Mouse (Mus musculus) lung, embryonic 15.5 days (tissue): ENCODE data around the gene Kcnt2. TPM values are rescaled to one million over a fixed set of nuclear protein-coding genes. Genes with fewer than 3 reads are reported as not detected.

ENCODE experiments used
- ATAC-seq: fragments of 200-750 bp; cut with Nextera tagmentation; 2 replicates; pipeline ENCODE4 v1.8.0; 2017; ENCODE audit warnings: moderate number of reproducible peaks, borderline replicate concordance; ENCODE audit not compliant: low FRiP score, low TSS enrichment; ENCODE audit errors: extremely low read depth
- H3K27ac ChIP-seq: fragments of 300-500 bp; sonication (generic); 2 replicates; pipeline ENCODE4 v1.5.1; 2015; ENCODE audit warnings: moderate library complexity, mild to moderate bottlenecking, inconsistent platforms
- H3K27me3 ChIP-seq: fragments of 300-500 bp; sonication (generic); 2 replicates; pipeline ENCODE4 v1.6.1; 2015; ENCODE audit warnings: inconsistent platforms
- H3K36me3 ChIP-seq: fragments of 300-500 bp; sonication (generic); 2 replicates; pipeline ENCODE4 v1.6.1; 2015; ENCODE audit warnings: inconsistent platforms
- H3K4me1 ChIP-seq: fragments of 300-500 bp; sonication (generic); 2 replicates; pipeline ENCODE4 v1.6.1; 2015; ENCODE audit warnings: inconsistent platforms
- H3K4me2 ChIP-seq: fragments of 300-500 bp; sonication (generic); 2 replicates; pipeline ENCODE4 v1.6.1; 2015; ENCODE audit warnings: inconsistent platforms, mild to moderate bottlenecking, moderate library complexity
- H3K4me3 ChIP-seq: fragments of 300-500 bp; sonication (generic); 2 replicates; pipeline ENCODE4 v1.5.1; 2015; ENCODE audit warnings: mild to moderate bottlenecking, inconsistent platforms
- H3K9ac ChIP-seq: fragments of 300-500 bp; sonication (generic); 2 replicates; pipeline ENCODE4 v1.6.1; 2015; ENCODE audit warnings: inconsistent platforms
- H3K9me3 ChIP-seq: fragments of 300-500 bp; sonication (generic); 2 replicates; pipeline ENCODE4 v1.6.1; 2016; ENCODE audit warnings: inconsistent platforms
- WGBS: fragments of 180-500 bp; shearing (Covaris S2); methylation state at CpG from one replicate; pipeline ENCODE4 v1.1.7; 2015; 5-methylcytosine and 5-hydroxymethylcytosine counted together
- polyA plus RNA-seq: library from polyadenylated mRNA; unstranded; fragments of >200 nt; fragmentation: Nextera tagmentation; extraction: Ambion mirVana; gene quantifications from 2 replicates; pipeline ENCODE4 v1.2.1, GENCODE M21; 2015

Kcnt2 gene
- polyA plus RNA-seq: 0.57 and 0.59 TPM in 2 replicates

DNA sequence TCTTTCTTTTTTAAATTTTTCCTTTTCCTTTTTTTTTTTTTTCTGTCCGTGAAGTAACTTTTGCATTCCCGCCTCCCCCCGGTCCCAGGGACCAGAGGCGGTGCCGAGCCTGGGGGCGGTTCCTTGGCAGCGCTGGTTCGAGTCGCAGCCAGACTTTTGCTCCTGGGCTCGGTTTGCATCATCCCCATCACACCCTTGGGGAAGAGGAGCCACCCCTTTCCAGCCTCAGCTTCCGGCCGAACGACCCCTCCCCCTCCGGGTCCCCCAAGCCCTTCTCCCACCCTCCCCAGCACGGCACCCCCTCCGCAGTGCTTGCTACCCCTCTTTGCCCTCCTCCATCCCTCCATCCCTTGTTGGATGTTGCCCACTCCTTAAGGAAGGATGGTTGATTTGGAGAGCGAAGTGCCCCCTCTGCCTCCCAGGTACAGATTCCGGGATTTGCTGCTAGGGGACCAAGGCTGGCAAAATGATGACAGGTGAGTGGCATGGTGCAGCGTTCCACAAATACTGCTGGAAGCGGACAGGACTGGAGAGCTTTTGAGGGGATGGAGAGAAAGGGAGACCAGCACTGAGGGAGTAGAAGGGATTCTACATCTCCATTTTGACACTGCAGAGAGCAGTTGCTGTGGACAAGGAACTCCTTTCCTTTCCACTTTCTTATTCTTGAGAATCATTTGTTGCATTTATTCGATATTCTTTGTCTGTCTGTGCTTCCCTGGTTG lies at the start of gene Kcnt2:
TSS of gene Kcnt2 (plus strand) at position 283 of the 722 bp plus-strand sequence.
- peak; percentile 67 for ATAC-seq
- Histone ChIP-seq H3K9ac (peak within 1 kb of the TSS; percentile 11; the same call in 1 of the 2 replicates), H3K4me2 (peak within 1 kb of the TSS; percentile 82), H3K9me3 (no peaks in the 10 kb centered on the region), H3K4me3 (peak within 1 kb of the TSS; percentile 45), H3K4me1 (peaks cover 6% of the 10 kb centered on the region; the same call in 1 of the 2 replicates), H3K27me3 (no peaks in the 10 kb centered on the region), H3K27ac (no peak within 1 kb of the TSS), H3K36me3 (no peaks in the 10 kb centered on the region)
- WGBS: under 1% methylated on average over 21 of the region's 21 CpGs

DNA sequence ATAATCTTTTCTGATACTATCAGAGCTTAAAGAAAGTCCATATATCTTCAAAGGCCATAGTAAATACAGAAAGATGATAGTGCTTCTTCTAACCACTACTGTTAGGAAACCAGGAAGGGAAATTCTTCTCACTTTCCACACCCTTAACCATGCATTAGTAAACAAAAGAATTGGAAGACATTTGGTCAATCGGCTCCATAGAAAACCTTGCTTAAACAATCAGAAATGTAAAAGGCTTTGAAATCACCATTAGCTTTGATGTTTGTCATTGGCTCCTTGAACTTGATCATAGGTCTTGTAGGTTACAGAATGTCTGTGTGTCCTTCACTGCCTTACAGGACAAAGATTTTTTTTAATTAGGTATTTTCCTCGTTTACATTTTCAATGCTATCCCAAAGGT lies 40.6 kb upstream of the Kcnt2 start:
- Histone ChIP-seq H3K36me3 (no peaks in the 10 kb centered on the region), H3K9me3 (no peaks in the 10 kb centered on the region), H3K9ac (no peak overlapping the region), H3K27me3 (no peaks in the 10 kb centered on the region), H3K4me1 (no peaks in the 10 kb centered on the region), H3K27ac (no peak overlapping the region), H3K4me3 (no peak overlapping the region), H3K4me2 (no peak overlapping the region)
- ATAC-seq: no peak
- WGBS: 51% methylated on average over 2 of the region's 2 CpGs

DNA sequence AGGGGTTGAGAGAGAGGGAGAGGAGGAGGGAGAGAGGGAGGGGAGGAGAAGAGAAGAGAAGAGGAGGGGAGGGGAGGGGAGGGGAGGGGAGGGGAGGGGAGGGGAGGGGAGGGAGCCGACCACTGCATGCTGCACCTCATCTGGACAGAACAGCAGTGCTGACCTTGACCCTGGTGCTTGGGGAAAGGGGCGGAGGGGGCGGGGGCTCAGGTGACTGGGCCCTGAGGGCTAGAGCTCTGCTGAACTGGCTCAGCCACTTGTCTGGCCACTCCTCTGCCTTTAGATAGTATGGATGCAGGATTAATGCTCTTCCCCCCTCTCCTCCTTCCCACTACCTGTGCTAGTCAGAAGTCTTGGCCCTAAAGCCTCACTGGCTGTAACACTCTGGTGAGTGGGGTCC lies 20.7 kb upstream of the Kcnt2 start:
- H3K36me3 ChIP-seq: no peaks in the 10 kb centered on the region

DNA sequence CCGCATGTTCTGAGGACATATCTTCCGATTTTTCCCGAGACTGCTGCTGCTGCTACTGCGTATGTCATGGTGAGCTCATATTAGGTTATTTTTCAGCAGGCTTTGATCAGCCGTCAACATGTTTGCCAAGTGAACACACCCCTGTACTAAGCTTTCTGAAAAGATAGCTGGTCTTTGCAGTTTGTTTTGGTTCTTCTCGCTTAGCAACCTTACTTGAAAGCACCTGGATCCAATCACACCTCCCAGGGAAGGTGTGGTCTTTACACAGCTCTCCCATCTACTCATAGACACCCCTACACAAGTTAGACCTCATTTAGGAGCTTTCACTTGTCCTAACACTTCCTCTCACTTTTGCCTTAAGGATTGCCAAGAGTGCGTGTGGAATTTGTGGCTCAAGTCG lies 19.3 kb upstream of the Kcnt2 start:
- no peaks in the 10 kb centered on the region for H3K36me3 ChIP-seq
- no peaks in the 10 kb centered on the region for H3K9me3 ChIP-seq
- no peak overlapping the region for H3K4me2 ChIP-seq
- no peak overlapping the region for H3K9ac ChIP-seq
- no peaks in the 10 kb centered on the region for H3K27me3 ChIP-seq
- H3K4me3 ChIP-seq: no peak overlapping the region
- no peak for ATAC-seq
- no peaks in the 10 kb centered on the region for H3K4me1 ChIP-seq
- H3K27ac ChIP-seq: no peak overlapping the region
- WGBS: 51% methylated on average over 8 of the region's 8 CpGs

More for the DNA sequence above, 20.7 kb upstream of the Kcnt2 start:
- no peak overlapping the region for H3K9ac ChIP-seq
- H3K4me2 ChIP-seq: no peak overlapping the region
- WGBS: 75% methylated on average over 2 of the region's 3 CpGs
- no peak overlapping the region for H3K4me3 ChIP-seq
- no peak overlapping the region for H3K27ac ChIP-seq
- H3K4me1 ChIP-seq: no peaks in the 10 kb centered on the region
- no peaks in the 10 kb centered on the region for H3K9me3 ChIP-seq
- no peaks in the 10 kb centered on the region for H3K27me3 ChIP-seq
- no peak for ATAC-seq

DNA sequence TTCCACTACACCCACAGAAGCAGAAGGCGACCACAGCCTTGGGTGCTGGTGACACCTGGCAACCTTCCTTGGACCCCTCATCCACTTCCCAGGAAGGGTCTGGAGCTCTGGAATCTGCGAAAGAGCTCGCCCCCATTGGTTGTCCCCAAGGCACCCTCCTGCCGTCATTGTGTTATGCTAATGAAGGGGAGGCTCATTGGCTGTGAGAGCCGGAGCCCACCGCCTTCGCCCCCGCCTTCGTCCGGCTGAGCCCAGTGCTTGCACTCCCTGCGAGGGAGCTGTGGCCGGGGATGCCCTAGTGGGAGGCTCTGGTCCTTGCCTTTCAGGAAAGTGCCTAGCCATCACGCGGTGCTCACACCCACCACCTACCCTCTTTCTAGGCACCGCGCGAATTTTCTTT lies 493 bp upstream of the Kcnt2 start:
- 0% methylated on average over 17 of the region's 17 CpGs for WGBS
- Histone ChIP-seq H3K27ac (no peak overlapping the region), H3K9ac (0 out of 2 replicates have a peak overlapping the region, but pooled peaks have one; percentile 11)

DNA sequence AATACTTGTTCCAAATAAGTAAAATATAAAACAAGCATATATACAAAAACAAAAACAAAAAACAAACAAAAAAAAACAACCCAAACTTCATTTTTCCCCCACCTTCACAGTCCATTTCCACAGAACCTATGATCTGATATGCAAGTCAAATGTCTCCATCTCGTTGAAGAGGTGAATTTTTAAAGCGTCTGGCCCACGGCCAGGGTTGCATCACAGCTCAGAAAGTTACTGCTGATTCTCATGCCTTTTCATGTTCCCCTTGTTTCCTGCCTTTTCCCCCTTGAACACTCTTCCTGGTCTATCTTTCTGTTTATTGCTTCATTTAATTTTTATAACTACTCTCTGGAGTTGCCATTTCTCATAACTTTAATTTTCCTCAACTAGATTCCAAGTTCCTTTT lies 18.7 kb downstream of the Kcnt2 start:
- Histone ChIP-seq H3K9ac (no peak overlapping the region), H3K4me1 (no peaks in the 10 kb centered on the region), H3K4me3 (no peak overlapping the region), H3K36me3 (no peaks in the 10 kb centered on the region), H3K9me3 (no peaks in the 10 kb centered on the region), H3K27me3 (no peaks in the 10 kb centered on the region), H3K4me2 (no peak overlapping the region), H3K27ac (no peak overlapping the region)
- 47% methylated on average over 3 of the region's 3 CpGs for WGBS
- ATAC-seq: no peak

More for the DNA sequence above, 493 bp upstream of the Kcnt2 start:
- H3K9me3 ChIP-seq: no peaks in the 10 kb centered on the region
- H3K4me2 ChIP-seq: peak overlapping the region; percentile 82
- peak; percentile 98 for ATAC-seq
- peaks cover 6% of the 10 kb centered on the region; the same call in 1 of the 2 replicates for H3K4me1 ChIP-seq
- H3K36me3 ChIP-seq: no peaks in the 10 kb centered on the region
- H3K4me3 ChIP-seq: peak overlapping the region; percentile 45
- no peaks in the 10 kb centered on the region for H3K27me3 ChIP-seq

DNA sequence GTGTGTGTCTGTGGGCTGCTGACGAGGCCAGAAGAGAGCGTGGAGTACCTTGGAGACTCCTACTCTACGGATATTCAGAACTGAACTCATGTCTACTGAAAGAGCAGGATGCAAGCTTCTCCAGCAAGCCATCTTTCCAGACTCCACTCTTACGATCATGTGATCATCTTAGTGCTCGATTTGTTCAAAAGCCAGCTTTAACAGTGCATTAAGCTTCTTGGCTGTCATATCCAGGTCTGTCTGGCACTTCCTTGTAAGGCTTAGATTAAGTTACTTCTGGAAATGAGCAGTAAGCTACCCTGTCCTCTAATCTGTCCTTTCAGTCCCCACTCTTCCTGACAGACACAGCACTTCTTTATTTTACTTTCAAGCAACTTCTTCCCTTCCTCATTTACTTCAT lies 20.1 kb downstream of the Kcnt2 start:
- ATAC-seq: no peak
- WGBS: 53% methylated on average over 5 of the region's 5 CpGs
- no peak overlapping the region for H3K9ac ChIP-seq

DNA sequence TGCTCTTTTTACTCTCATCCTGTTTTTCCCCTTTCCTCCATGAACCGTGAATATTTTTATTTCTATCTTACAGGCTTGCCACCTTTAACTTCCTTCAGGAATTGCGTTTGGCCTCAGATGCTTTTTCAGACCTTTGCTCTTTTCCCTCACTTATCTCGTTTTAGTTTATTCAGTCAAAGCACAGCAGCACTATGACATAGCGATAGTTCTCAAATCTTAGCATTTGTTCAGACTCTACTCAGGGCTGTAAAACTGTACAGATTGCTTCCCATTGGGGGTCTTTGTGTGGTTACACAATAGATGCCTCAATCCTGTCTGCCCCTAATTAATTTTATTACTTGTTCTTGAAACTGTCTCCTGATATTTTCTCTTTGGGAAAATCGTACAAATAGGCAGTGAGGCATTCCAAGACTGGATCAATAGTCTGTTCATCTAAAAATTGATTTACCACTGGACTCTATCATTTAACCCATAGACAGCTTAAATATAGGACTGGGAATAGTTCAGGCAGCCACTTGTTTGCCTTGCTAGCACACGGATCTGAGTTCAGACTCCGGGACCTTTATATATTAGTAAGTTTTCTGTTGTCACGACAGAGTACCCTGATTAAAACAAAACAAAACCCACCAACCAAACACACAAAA lies 20.8 kb downstream of the Kcnt2 start:
- H3K36me3 ChIP-seq: no peaks in the 10 kb centered on the region
- no peak overlapping the region for H3K27ac ChIP-seq
- no peaks in the 10 kb centered on the region for H3K4me1 ChIP-seq
- H3K27me3 ChIP-seq: no peaks in the 10 kb centered on the region
- H3K4me3 ChIP-seq: no peak overlapping the region
- 52% methylated on average over 8 of the region's 8 CpGs for WGBS
- H3K9ac ChIP-seq: no peak overlapping the region
- no peaks in the 10 kb centered on the region for H3K9me3 ChIP-seq
- ATAC-seq: no peak
- H3K4me2 ChIP-seq: no peak overlapping the region

More for the DNA sequence above, 20.1 kb downstream of the Kcnt2 start:
- H3K4me2 ChIP-seq: no peak overlapping the region
- H3K27me3 ChIP-seq: no peaks in the 10 kb centered on the region
- H3K4me3 ChIP-seq: no peak overlapping the region
- no peaks in the 10 kb centered on the region for H3K9me3 ChIP-seq
- no peaks in the 10 kb centered on the region for H3K4me1 ChIP-seq
- no peak overlapping the region for H3K27ac ChIP-seq
- no peaks in the 10 kb centered on the region for H3K36me3 ChIP-seq

DNA sequence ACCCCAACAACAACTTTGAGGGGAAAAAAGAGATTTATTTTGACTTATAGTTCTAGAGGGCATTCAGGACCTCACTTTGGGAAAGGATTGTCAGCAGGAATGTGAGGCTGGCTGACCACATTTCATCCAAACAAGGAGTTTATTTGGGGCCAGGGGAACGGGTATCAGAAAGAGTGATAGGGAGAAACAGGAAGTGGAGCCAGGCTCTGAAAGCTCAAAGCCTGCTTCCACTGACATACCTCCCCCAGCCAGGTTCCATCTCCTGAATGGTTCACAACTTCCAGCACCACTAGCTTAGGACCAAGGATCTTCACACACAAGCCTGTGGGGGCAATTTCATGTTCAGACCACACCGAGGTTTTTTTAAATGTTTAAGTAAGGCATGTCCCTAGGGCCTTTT lies 21.3 kb downstream of the Kcnt2 start:
- Histone ChIP-seq H3K27ac (no peak overlapping the region), H3K9ac (no peak overlapping the region), H3K36me3 (no peaks in the 10 kb centered on the region), H3K9me3 (no peaks in the 10 kb centered on the region), H3K4me2 (no peak overlapping the region), H3K4me1 (no peaks in the 10 kb centered on the region), H3K27me3 (no peaks in the 10 kb centered on the region), H3K4me3 (no peak overlapping the region)
- ATAC-seq: no peak
- WGBS: 36% methylated on average over 2 of the region's 2 CpGs

DNA sequence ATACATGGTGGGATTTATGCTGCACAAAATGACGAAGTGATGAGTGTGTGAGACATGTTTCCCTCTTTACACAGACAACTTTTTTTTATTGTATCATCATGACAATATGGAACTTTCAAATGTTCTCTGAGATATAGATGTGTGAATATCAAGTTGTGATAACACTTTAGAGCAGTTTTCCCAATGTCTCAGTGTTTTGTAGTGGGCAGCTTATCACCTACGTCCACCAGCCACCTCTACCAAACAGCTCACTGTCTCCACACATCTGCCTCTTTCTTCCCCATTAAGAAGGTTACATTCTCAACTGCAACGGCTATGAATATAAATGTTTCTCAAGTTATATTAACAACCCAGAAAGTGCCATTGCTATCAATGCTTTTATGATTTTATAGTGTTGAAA lies 27.7 kb downstream of the Kcnt2 start:
- Histone ChIP-seq H3K4me1 (no peaks in the 10 kb centered on the region), H3K27ac (no peak overlapping the region), H3K9me3 (no peaks in the 10 kb centered on the region), H3K36me3 (no peaks in the 10 kb centered on the region), H3K9ac (no peak overlapping the region), H3K27me3 (no peaks in the 10 kb centered on the region), H3K4me2 (no peak overlapping the region), H3K4me3 (no peak overlapping the region)
- no peak for ATAC-seq
- WGBS: 75% methylated on average over 3 of the region's 3 CpGs

DNA sequence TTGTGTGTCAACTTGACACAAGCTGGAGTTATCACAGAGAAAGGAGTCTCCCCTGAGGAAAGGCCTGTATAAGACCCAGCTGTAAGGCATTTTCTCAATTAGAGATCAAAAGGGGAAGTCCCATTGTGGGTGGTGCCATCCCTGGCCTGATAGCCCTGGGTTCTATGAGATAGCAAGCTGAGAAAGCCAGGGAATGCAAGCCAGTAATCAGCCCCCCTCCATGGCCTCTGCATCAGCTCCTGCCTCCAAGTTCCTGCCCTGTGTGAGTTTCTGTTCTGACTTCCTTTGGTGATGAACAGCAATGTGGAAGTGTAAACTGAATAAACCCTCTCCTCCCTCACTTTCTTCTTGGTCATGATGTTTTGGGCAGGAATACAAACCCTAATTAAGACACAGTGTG lies 29.9 kb downstream of the Kcnt2 start:
- Histone ChIP-seq H3K36me3 (no peaks in the 10 kb centered on the region), H3K4me2 (no peak overlapping the region), H3K27me3 (no peaks in the 10 kb centered on the region), H3K27ac (no peak overlapping the region), H3K9ac (no peak overlapping the region), H3K9me3 (no peaks in the 10 kb centered on the region), H3K4me3 (no peak overlapping the region), H3K4me1 (no peaks in the 10 kb centered on the region)
- ATAC-seq: no peak

DNA sequence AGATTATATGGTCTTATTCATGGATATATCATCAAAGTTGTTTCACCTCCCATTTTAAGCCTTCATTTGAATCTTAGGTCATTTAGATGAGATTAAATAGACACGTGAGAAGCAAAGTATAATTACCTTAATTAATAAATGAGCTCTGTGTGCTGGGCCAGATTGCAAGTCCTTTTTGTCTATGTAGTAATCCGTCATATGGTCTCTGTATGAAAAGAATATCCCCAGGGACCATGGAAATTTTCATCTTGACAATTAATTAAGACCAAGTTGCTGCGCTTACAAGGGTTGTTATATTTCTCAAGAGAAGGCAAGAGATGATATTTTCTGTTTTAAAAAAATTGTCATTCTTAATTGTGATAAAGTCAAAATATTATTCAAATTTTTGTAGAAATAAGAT lies 47.2 kb downstream of the Kcnt2 start:
- no peak for ATAC-seq

More for the DNA sequence above, 47.2 kb downstream of the Kcnt2 start:
- H3K27me3 ChIP-seq: no peaks in the 10 kb centered on the region
- H3K27ac ChIP-seq: no peak overlapping the region
- H3K9ac ChIP-seq: no peak overlapping the region
- WGBS: 75% methylated on average over 3 of the region's 3 CpGs
- no peaks in the 10 kb centered on the region for H3K9me3 ChIP-seq
- H3K36me3 ChIP-seq: no peaks in the 10 kb centered on the region
- H3K4me3 ChIP-seq: no peak overlapping the region
- no peaks in the 10 kb centered on the region for H3K4me1 ChIP-seq
- no peak overlapping the region for H3K4me2 ChIP-seq
